Mouse (Mus musculus) olfactory bulb, adult 2 months (tissue): ENCODE results near the gene Hnrnpa3.

Source experiments
- CTCF ChIP-seq: fragments of 200-500 bp; IDR thresholded peaks from 2 replicates; pipeline ENCODE4 v1.5.1; 2012; ENCODE audit warnings: low read depth, mild to moderate bottlenecking, low read length, moderate library complexity; ENCODE audit not compliant: insufficient read depth
- POLR2A ChIP-seq: fragments of 200-500 bp; IDR thresholded peaks from 2 replicates; pipeline ENCODE4 v1.6.1; 2012; ENCODE audit warnings: mild to moderate bottlenecking, low read depth, low read length, moderate library complexity; ENCODE audit not compliant: insufficient read depth

DNA sequence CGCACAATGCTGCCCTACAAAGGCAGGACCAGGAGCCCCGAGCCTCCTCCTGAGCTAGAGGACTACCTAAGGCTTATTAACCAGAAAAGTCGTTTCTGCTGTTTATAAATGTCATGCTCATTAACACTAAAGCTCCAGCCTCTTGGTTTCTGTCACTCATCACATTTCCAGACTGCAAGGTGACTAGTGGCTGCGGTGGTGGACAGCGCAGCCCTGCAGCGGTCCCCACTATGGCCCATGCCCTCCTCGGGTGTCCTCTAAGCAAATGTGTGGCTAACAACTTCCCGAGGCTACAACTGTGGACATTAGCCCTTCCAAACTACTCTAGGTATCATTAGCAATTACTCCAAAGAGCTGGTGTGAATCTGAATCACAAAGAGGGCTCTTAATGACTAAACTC is 32.3 kb downstream of the Hnrnpa3 start:
- no peak for TF ChIP-seq CTCF
- no peak for TF ChIP-seq POLR2A
